ENCODE assay signal across 33 mouse cellular contexts in the genomic region with DNA sequence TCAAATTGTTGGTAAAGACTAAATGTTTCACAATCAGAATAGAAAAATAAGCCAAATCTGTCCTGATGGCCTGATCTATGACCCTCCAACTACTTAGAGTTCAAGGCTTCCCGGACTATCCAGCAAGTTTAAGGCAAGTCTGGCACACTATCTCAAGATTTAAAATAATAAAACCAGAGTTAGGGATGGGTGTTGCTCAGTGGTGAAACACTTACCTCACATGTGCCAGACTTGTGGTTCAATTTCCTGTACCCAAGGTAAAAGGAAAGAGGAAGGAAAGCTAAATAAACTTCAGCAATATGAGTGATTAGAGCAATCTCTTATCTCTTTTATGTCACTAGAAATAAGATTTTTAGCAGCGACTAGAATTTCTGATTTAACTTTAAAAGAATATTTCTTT.
"Had no signal": no experiment of that assay in that cellular context is flagged by ENCODE, and none has a peak within 500 bp of the region (broad histone marks: within the 10 kb centered on the region; RNA-seq: fewer than 3 reads in every experiment).

No protein-coding gene starts in this region.

- H3K9me3 ChIP-seq: heart, embryonic 10.5 days; heart, embryonic 12.5 days; heart, embryonic 13.5 days; heart, embryonic 15.5 days; hindbrain, embryonic 10.5 days; hindbrain, embryonic 12.5 days; hindbrain, embryonic 13.5 days; hindbrain, embryonic 15.5 days; kidney, embryonic 15.5 days had no signal

- H3K9ac ChIP-seq: heart, embryonic 12.5 days; heart, embryonic 13.5 days; heart, embryonic 15.5 days; hindbrain, embryonic 12.5 days; hindbrain, embryonic 13.5 days; hindbrain, embryonic 14.5 days; hindbrain, embryonic 15.5 days; kidney, embryonic 15.5 days had no signal

- ATAC-seq: hindbrain, embryonic 16.5 days; hindbrain, postnatal 0 days; inflammation-experienced regulatory T-cells, adult 6 months had no signal

- H3K27me3 ChIP-seq: heart, embryonic 12.5 days; heart, embryonic 13.5 days; heart, embryonic 15.5 days; hindbrain, embryonic 12.5 days; hindbrain, embryonic 13.5 days; hindbrain, embryonic 15.5 days; kidney, embryonic 15.5 days had no signal

- H3K36me3 ChIP-seq: hindbrain, embryonic 10.5 days had no signal

- H3K4me1 ChIP-seq: heart, embryonic 10.5 days; hindbrain, embryonic 10.5 days; hindbrain, embryonic 12.5 days; hindbrain, embryonic 13.5 days; hindbrain, embryonic 15.5 days; kidney, embryonic 15.5 days had no signal

- H3K27ac ChIP-seq: heart, adult 2 months; heart, embryonic 10.5 days; heart, embryonic 13.5 days; heart, embryonic 15.5 days; hindbrain, embryonic 10.5 days; hindbrain, embryonic 12.5 days; hindbrain, embryonic 13.5 days; hindbrain, embryonic 14.5 days; hindbrain, embryonic 15.5 days; hindbrain, postnatal 0 days; kidney, embryonic 15.5 days; kidney, postnatal 0 days; layer of hippocampus, adult 2 months had no signal

- H3K4me3 ChIP-seq: heart, adult 2 months; heart, embryonic 10.5 days; heart, embryonic 12.5 days; heart, embryonic 13.5 days; heart, embryonic 15.5 days; hindbrain, embryonic 10.5 days; hindbrain, embryonic 12.5 days; hindbrain, embryonic 13.5 days; hindbrain, embryonic 15.5 days; kidney, embryonic 15.5 days; layer of hippocampus, adult 2 months had no signal

- H3K4me2 ChIP-seq: heart, embryonic 11.5 days; heart, embryonic 12.5 days; heart, embryonic 13.5 days; heart, embryonic 15.5 days; hindbrain, embryonic 12.5 days; hindbrain, embryonic 13.5 days; hindbrain, embryonic 14.5 days; hindbrain, embryonic 15.5 days; kidney, embryonic 15.5 days had no signal

- DNase-seq: heart, adult 2 months; heart, postnatal 10 days; heart, postnatal 14 days; heart, postnatal 36 days; heart, postnatal 4 days; kidney, adult 11 months; kidney, adult 18-20 months; kidney, adult 2 months; kidney, adult 8-10 months; kidney, adult 9 months; kidney, postnatal 10 days; kidney, postnatal 14 days; kidney, postnatal 25 days; kidney, postnatal 36 days; kidney, postnatal 4 days; layer of hippocampus, adult 9-11 months; layer of hippocampus, postnatal 36 days had no signal
